Mouse (Mus musculus): ENCODE results near the gene Slc25a21.

GRCm38 (mm10) chr12:56696174-56697010 lies 500.9 kb downstream of the Slc25a21 start:
- TF ChIP-seq CTCF (IDR thresholded peaks at IDR 0.05; ENCODE audit: extremely low read depth, insufficient read depth, low read length): no peak
- TF ChIP-seq POLR2A (IDR thresholded peaks at IDR 0.05; ENCODE audit: extremely low read depth, insufficient read depth, low read length): no peak
